Mouse (Mus musculus) neural tube, embryonic 10.5 days (tissue): ENCODE data around the gene Pak1.

Experiments used
- DNase-seq: peaks from one replicate; pipeline ENCODE4 v3.0.0-alpha.2; 2017; ENCODE audit warnings: low spot score; ENCODE audit errors: extremely low spot score

Pak1 gene

GRCm38 (mm10) chr7:97777191-97777590, 11.2 kb upstream of the Pak1 start:
- DNase-seq: no peak

GRCm38 (mm10) chr7:97780222-97780621, 8.1 kb upstream of the Pak1 start:
- DNase-seq: no peak

GRCm38 (mm10) chr7:97780815-97781214, 7.5 kb upstream of the Pak1 start:
- no peak for DNase-seq

- no peak for DNase-seq
Measured at GRCm38 (mm10) chr7:97781496-97781895, 6.8 kb upstream of the Pak1 start.

- DNase-seq: no peak
Measured at GRCm38 (mm10) chr7:97783523-97783922, 4.8 kb upstream of the Pak1 start.

- no peak for DNase-seq
Measured at GRCm38 (mm10) chr7:97788669-97789483, 535 bp downstream of the Pak1 start.

- DNase-seq: no peak
Measured at GRCm38 (mm10) chr7:97790272-97790671, 1.9 kb downstream of the Pak1 start.

GRCm38 (mm10) chr7:97792324-97792723, 4.0 kb downstream of the Pak1 start:
- no peak for DNase-seq

- no peak for DNase-seq
Measured at GRCm38 (mm10) chr7:97803116-97803515, 14.8 kb downstream of the Pak1 start.

- DNase-seq: peak; percentile 15
Measured at GRCm38 (mm10) chr7:97804245-97805066, 16.1 kb downstream of the Pak1 start.

GRCm38 (mm10) chr7:97805067-97805365, 16.7 kb downstream of the Pak1 start:
- peak; percentile 13 for DNase-seq

GRCm38 (mm10) chr7:97809307-97809706, 21.0 kb downstream of the Pak1 start:
- no peak for DNase-seq

GRCm38 (mm10) chr7:97821875-97822274, 33.5 kb downstream of the Pak1 start:
- no peak for DNase-seq

GRCm38 (mm10) chr7:97829091-97829490, 40.8 kb downstream of the Pak1 start:
- DNase-seq: no peak

GRCm38 (mm10) chr7:97830739-97831138, 42.4 kb downstream of the Pak1 start:
- no peak for DNase-seq

- no peak for DNase-seq
Measured at GRCm38 (mm10) chr7:97832987-97833386, 44.6 kb downstream of the Pak1 start.

GRCm38 (mm10) chr7:97838574-97838973, 50.2 kb downstream of the Pak1 start:
- DNase-seq: no peak

GRCm38 (mm10) chr7:97841311-97841710, 53.0 kb downstream of the Pak1 start:
- no peak for DNase-seq

- DNase-seq: no peak
Measured at GRCm38 (mm10) chr7:97842332-97842731, 54.0 kb downstream of the Pak1 start.

GRCm38 (mm10) chr7:97842806-97843570, 54.6 kb downstream of the Pak1 start:
- peak; percentile 75 for DNase-seq

- no peak for DNase-seq
Measured at GRCm38 (mm10) chr7:97844419-97844818, 56.1 kb downstream of the Pak1 start.

- DNase-seq: no peak
Measured at GRCm38 (mm10) chr7:97845546-97845945, 57.2 kb downstream of the Pak1 start.
